Mouse (Mus musculus) small intestine, adult 2 months (tissue): ENCODE measurements around the gene Tspan9.

Source experiments
- CTCF ChIP-seq: fragments of 200-500 bp; IDR thresholded peaks from 2 replicates; pipeline ENCODE4 v1.5.1; 2012; ENCODE audit warnings: low read depth, mild to moderate bottlenecking, control low read depth, inconsistent platforms, low read length, moderate library complexity, mixed read lengths; ENCODE audit not compliant: insufficient replicate concordance, insufficient read length; ENCODE audit errors: extremely low read depth
- POLR2A ChIP-seq: fragments of 200-500 bp; IDR thresholded peaks from 2 replicates; pipeline ENCODE4 v1.6.1; 2012; ENCODE audit warnings: low read depth, mild to moderate bottlenecking, control low read depth, inconsistent platforms, low read length, moderate library complexity

DNA sequence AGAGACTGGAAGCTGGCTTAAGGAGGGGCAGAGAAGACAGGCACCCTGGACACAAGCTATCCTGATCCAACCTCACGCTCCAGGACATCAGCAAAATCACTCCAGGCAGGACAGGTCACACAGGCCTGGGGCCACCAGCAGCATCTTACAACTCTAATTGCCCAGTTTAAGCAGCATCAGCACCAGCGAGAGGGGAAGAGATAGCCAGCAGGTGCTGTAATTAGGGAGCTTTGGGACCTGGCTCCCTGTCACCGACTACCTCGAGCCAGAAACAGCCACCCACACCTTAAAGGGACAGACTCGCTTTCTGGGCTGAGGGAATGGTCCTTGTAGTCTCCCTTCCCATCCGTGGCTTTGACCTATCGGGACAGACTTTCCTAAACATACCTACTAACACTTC is 95.7 kb downstream of the Tspan9 start:
- TF ChIP-seq CTCF: no peak
- TF ChIP-seq POLR2A: no peak
